Mouse (Mus musculus): ENCODE measurements at regions not wholly inside any gene's neighbourhood (a gene's known extent, or its start where the extent isn't known, plus 50 kb on each side); places are given as distances from the start of the nearest gene placed in this dataset.

GRCm38 (mm10) chr7:121214181-121214580 lies 132.7 kb downstream of the Otoa start:
- DNase-seq (ENCODE audit: low read depth, low spot score) = no peak

DNA sequence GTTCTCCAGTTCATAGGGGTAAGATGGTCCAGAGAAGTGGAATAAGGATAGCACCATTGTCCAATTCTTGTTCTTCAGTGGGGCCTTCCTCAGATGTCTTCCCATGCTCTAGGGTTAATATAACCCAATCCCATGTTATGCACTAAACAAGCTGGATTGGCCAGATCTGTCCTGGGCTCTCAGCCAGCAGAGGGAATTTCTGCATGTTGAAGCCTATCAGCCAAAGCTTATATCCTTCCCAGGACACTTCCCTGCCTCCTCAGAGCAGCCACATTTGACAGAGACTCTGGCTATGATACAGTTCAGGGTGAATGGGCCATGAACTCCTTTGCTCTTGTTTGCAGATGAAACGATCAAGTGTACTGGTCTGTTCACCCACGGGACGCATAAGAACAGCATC lies 133.6 kb downstream of the Otoa start:
- no peak for DNase-seq (ENCODE audit: low read depth, low spot score)

GRCm38 (mm10) chr7:121215735-121216134 lies 134.3 kb downstream of the Otoa start:
- DNase-seq (ENCODE audit: low read depth, low spot score) = no peak

DNA sequence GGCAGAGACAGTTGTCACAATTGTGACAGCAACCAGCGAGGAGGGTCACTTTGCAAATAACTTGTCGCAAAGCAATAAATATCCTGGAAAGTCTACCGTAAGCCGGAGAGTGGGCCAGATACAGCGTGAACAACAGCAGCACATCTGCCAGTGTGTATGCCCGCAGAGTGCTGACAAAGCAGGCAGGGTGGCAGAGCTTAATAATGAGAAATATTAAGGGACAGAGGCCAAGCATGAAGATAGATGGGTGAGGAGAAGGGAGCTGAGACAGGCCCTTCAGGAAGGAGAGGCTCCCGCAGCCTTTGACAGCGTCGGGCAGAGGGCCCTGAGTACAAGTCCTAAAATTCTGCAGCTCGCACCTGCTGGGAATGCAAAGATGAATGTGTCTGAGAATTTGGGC lies 136.6 kb downstream of the Otoa start:
- no peak for DNase-seq (ENCODE audit: low read depth, low spot score)

DNA sequence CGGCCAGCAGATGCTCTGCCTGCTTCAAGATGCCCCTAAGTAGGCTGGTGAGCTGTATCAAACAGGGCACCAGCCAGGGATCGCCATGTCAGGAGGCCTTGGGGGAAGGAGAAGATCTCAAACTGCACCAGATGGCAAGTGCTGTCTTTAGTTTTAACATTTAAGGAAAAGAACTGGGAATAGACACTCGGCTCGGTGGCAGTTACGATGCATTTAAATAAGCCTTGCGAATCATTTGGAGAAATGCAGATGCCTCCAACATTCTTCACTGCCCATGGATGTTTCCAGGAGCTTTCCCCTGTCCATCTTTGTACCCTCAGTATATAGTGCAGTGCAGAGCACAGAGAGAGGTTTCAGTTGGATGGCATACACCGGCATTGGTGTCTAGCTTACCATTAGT lies 139.7 kb downstream of the Otoa start:
- no peak for DNase-seq (ENCODE audit: low read depth, low spot score)

GRCm38 (mm10) chr7:121231881-121232280 lies 150.4 kb downstream of the Otoa start:
- peak; percentile 79 for DNase-seq (ENCODE audit: low read depth, low spot score)

- no peak for DNase-seq (ENCODE audit: low read depth, low spot score)
Observed at GRCm38 (mm10) chr7:121234831-121235230, 153.4 kb downstream of the Otoa start.

DNA sequence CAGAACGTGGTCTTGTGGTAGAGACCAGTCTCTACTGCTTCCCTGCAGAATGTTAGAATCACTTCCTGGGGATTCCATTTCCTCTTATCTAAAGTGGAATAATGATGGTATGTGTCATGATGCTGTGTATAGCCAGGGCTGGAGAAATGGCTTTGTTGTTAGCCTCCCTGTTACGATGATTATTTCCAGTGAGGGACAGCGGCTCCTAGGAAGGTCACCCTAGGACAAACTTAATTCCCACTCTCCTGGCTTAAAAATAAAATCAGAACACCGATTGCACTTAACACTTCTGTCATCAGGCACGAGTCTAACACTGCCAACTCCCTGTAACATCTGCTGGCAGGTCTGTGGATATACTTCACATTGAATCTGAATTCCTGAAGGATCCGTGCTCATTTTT lies 151.9 kb upstream of the Hs3st2 start:
- no peak for DNase-seq (ENCODE audit: low read depth, low spot score)

- DNase-seq (ENCODE audit: low read depth, low spot score) = no peak
Observed at GRCm38 (mm10) chr7:121247845-121248244, 143.8 kb upstream of the Hs3st2 start.

GRCm38 (mm10) chr7:121257466-121257865 lies 134.2 kb upstream of the Hs3st2 start:
- DNase-seq (ENCODE audit: low read depth, low spot score) = no peak

DNA sequence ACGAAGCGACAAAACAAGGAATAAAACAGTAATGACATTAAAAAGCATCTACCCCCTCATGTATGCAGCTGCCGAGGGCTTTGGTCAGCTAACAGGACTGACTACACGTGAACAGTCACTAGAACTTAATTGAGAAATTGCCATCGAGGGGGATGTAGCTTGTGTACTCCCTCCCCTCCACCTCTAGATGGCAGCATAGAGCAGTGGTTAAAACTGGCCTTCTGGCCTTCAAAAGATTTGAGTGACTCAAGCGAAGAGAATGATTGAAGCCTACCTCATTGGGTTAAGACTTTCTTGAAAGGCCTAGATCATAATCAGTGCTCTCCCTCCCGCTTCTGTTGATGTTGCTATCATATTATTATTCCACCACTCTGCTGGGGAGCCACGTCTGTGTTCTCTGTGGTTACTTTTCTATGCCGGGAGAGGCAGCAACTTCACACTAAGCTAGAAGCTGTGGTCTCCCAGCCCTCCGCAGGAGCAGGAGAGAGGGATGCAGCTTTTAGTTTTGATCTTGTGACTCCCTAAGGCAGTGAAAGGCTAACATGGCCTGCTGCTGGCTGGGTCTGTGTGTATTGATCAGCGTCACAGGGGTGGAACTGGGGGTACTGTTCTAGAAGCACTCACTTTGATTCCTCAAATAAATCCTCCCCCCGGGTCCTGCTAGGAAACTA lies 132.7 kb upstream of the Hs3st2 start:
- DNase-seq (ENCODE audit: low read depth, low spot score) = peak; percentile 70

DNA sequence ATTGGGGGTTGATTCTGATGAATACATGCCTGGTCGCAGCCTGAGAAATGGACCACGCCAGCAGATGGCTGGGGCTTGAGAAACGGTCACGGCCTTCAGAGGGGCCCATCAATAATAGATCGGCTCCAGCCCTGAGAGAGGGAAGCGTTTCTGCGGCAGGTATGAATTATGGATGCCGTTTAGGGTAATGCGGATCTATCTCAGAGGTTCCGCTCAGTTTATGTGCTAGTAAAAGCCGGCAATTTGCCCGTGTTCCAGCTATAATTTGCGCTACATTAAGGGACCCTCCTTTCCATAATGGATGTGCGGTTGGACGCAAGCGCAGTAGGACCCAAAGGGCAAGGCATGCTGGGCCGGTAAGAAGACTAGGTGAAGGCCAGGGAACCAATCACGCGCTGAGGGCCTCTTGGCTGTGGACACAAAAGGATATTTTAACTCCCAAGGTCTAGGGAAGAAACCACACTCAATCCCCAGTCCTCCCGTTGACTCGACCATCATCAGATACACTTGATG lies 132.1 kb upstream of the Hs3st2 start:
- DNase-seq (ENCODE audit: low read depth, low spot score) = no peak

GRCm38 (mm10) chr7:121269358-121269757 lies 122.3 kb upstream of the Hs3st2 start:
- no peak for DNase-seq (ENCODE audit: low read depth, low spot score)

DNA sequence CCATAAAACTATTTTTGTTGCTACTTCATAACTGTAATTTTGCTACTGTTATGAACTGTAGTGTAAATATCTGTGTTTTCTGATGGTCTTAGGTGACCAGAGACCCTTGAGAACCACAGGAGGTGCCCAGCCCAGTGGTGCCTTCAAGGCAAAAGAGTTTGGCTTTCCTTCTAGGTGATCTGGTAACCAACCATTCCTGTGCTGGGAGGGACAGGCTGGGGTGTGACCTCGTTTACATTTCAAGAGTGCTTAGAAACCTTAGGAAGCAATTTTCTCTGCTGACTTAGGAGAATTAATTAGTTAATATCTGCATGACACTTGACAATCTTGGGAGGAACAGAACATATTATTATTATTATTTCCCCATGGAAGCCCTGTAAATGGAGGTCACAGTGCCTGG lies 111.1 kb upstream of the Hs3st2 start:
- peak; percentile 56 for DNase-seq (ENCODE audit: low read depth, low spot score)

DNA sequence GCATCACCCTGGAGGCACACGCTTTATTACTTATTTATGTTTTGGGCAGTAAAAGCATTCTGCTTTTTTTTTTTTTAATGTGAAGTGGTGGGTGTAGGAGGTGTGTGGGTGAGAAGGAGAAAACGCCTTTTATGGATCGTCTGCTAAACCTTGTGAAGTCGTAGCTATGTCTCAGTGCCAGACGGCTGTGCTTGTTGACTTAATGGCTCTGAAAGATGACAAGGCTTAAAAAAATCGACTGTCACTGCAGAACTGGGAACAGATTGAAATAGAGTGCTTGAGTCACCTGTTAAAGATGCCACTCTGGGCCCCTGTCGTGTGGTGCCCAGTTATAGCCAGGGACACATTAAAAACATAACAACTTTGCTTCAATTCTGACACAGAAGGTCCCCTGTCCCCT lies 109.5 kb upstream of the Hs3st2 start:
- no peak for DNase-seq (ENCODE audit: low read depth, low spot score)

GRCm38 (mm10) chr7:121289737-121290136 lies 101.9 kb upstream of the Hs3st2 start:
- no peak for DNase-seq (ENCODE audit: low read depth, low spot score)

- no peak for DNase-seq (ENCODE audit: low read depth, low spot score)
Observed at GRCm38 (mm10) chr7:121296151-121296695, 95.4 kb upstream of the Hs3st2 start.

DNA sequence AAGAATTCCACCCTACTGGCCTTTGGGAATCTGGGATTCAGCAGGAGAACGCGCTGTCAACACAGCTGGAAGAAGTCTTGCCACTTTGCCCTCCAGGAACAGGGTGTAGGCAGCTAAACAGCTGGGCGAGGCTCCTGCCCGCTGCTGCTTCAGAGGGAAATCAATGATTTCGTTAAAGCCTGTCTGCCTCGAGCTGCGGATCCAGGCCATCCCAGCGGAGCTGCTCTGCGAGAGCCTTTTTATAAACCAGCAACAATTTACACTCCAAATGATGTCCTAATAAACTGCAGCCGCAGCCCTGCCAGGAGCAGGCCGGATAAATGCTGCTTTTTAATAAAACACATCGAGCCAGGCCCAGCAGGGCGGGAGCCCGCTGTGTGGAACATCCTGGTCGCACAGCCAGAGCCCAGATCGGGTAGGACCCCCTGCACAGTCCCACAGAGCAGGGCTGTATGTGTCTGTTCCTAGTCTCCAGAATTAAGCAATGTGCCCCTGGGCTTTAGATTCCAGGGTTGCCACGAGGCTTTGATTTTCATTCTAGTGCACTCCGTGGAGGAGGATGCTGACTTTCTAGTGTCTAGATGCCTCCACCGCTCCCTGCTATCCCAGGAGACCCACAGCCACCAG lies 78.6 kb upstream of the Hs3st2 start:
- DNase-seq (ENCODE audit: low read depth, low spot score) = peak; percentile 18

DNA sequence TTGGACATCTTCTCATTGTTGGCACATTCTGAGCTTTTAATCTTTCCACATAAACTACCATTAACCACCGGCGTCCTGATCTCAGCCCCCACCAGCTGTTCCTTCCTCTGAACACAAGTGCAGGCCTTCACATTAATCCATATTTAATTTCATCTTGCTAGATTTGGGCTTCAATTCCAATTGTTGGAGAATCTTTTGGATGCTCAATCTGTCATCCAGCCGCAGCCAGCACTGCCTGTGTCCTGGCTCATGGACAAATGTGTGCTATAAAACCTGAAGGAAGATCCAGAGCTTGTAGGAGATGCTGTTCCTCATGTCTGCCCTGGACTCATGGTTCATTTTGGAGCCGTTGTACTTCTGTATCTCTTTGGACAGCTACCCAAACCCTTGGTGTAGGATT lies 77.1 kb upstream of the Hs3st2 start:
- no peak for DNase-seq (ENCODE audit: low read depth, low spot score)

DNA sequence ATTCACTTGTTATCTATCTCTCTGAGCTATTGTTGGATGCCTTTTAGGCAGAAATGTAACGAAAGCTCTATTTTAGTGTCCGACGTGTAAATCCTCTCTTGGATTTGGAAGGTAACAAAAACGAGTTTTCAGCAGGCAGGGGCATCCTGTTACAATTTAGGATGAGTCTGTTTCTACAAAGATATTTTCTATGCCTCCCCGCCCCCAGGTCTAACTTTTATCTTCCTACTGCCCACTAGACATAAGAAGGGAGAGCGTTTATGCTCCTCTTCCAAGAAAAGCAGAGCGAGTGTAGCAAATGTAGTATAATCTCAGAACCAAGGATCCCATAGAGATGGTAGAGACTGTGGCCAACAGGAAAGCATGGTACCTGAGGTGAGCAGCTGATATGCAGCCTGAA lies 62.4 kb upstream of the Hs3st2 start:
- DNase-seq (ENCODE audit: low read depth, low spot score) = no peak

- no peak for DNase-seq (ENCODE audit: low read depth, low spot score)
Observed at GRCm38 (mm10) chr7:121332532-121332931, 59.1 kb upstream of the Hs3st2 start.

DNA sequence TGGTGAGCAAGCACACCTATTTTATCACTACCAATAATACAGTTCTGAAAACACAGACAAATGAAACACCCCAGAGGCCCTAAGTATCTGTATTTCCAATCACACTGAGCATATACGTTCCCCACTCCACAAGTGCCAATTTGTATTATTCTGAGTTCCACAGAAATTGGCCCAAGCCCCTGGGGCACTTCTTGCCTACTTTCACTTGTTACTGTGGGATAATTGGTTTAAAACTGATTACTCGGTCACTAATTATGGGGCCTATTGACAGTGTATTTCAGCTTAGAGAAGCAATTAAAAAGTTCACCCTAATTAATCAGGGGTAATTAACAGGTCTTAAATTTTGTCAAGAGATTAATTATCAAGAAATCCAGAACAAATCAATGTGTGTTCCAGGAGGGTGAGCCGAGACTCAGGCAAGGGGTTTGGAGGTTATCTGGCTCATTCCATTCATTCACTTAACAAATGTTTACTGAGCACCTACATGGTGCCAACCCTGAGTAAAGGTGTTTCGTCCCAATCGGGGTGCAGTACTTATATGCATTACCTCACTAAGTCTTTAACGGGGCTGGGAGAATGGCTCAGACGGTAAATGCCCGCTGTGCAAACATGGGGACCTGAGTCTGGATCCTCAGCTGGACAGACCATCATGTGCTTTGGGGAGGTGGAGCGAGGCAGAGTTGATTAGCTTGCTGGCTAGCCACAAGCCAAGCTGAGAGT lies 56.1 kb upstream of the Hs3st2 start:
- DNase-seq (ENCODE audit: low read depth, low spot score) = no peak

Measured in ZHBTc4 (cell line).